ENCODE assay signal across 9 mouse cellular contexts in genomic region chr17:24841133-24841532, GRCm38 (mm10). TPM values are rescaled to one million over a fixed set of nuclear protein-coding genes. Genes with fewer than 3 reads are reported as not detected.
DNase-seq lines count a peak whose midpoint lies in the region; ATAC-seq and TF ChIP-seq lines count a peak whose summit lies in the region.
"Had no signal": no experiment of that assay in that cellular context is flagged by ENCODE, and none has a peak within 500 bp of the region (broad histone marks: within the 10 kb centered on the region; RNA-seq: fewer than 3 reads in every experiment).

No protein-coding gene starts in this region.

- no peak overlapping the region for H3K4me2 ChIP-seq in kidney, embryonic 15.5 days
- H3K4me2 ChIP-seq in kidney, postnatal 0 days (ENCODE audit: low read length): no peak overlapping the region
- H3K4me2 ChIP-seq: neural tube, embryonic 13.5 days had no signal

- H3K27me3 ChIP-seq in kidney, embryonic 15.5 days: peaks cover 21% of the 10 kb centered on the region
- H3K27me3 ChIP-seq in Patski: peaks cover 4% of the 10 kb centered on the region
- H3K27me3 ChIP-seq in kidney, postnatal 0 days (ENCODE audit: insufficient read depth, low read length): no peaks in the 10 kb centered on the region
- no peaks in the 10 kb centered on the region for H3K27me3 ChIP-seq in small intestine, adult 2 months (ENCODE audit: control insufficient read depth, insufficient read depth, low read length)

- WGBS in kidney, embryonic 15.5 days: 56% methylated on average over 4 of the region's 4 CpGs
- WGBS in kidney, postnatal 0 days: 52% methylated on average over 4 of the region's 4 CpGs
- 45% methylated on average over 4 of the region's 4 CpGs for WGBS in small intestine, adult 2 months

- intact Hi-C loops in gastrocnemius, postnatal 36 days (cut with DNase I): no loop called here

- TF ChIP-seq CTCF in Patski (IDR thresholded peaks at IDR 0.05): peak; percentile 66
- TF ChIP-seq CTCF in kidney, postnatal 0 days (IDR thresholded peaks at IDR 0.05; ENCODE audit: low read depth): peak; percentile 73
- peak; percentile 87; the same call in 1 of the 2 replicates for TF ChIP-seq CTCF in small intestine, adult 2 months (IDR thresholded peaks at IDR 0.05; ENCODE audit: extremely low read depth, insufficient read length, insufficient replicate concordance, low read depth, low read length)

- in situ Hi-C loops in Patski (cut with MboI; ENCODE audit: low pct_unique_long_range_greater_than_20kb): no loop called here

- H3K9ac ChIP-seq in kidney, embryonic 15.5 days: no peak overlapping the region
- H3K9ac ChIP-seq in kidney, postnatal 0 days (ENCODE audit: low read depth, low read length): no peak overlapping the region
- H3K9ac ChIP-seq: neural tube, embryonic 13.5 days had no signal

- no peak for ATAC-seq in kidney, embryonic 15.5 days (replicated peaks; ENCODE audit: low FRiP score)
- no peak for ATAC-seq in Patski
- ATAC-seq in kidney, postnatal 0 days (replicated peaks; ENCODE audit: low FRiP score, low read depth): 0 out of 2 replicates have a peak, but pooled peaks have one; percentile 43

- TF ChIP-seq POLR2A in small intestine, adult 2 months (IDR thresholded peaks at IDR 0.05; ENCODE audit: low read depth, low read length): no peak

- H3K27ac ChIP-seq in kidney, embryonic 15.5 days: no peak overlapping the region
- no peak overlapping the region for H3K27ac ChIP-seq in kidney, postnatal 0 days
- H3K27ac ChIP-seq in small intestine, adult 2 months (ENCODE audit: insufficient read depth, low read depth, low read length): no peak overlapping the region
- H3K27ac ChIP-seq: neural tube, embryonic 13.5 days had no signal

- no peaks in the 10 kb centered on the region for H3K4me1 ChIP-seq in kidney, embryonic 15.5 days
- no peaks in the 10 kb centered on the region for H3K4me1 ChIP-seq in kidney, postnatal 0 days (replicated peaks; ENCODE audit: insufficient read depth, low read length)
- peaks cover 8% of the 10 kb centered on the region; the same call in 1 of the 2 replicates for H3K4me1 ChIP-seq in small intestine, adult 2 months (ENCODE audit: control insufficient read depth, insufficient read depth, insufficient read length, low read length)
- H3K4me1 ChIP-seq: neural tube, embryonic 13.5 days had no signal

- H3K4me3 ChIP-seq in kidney, embryonic 15.5 days (replicated peaks): no peak overlapping the region
- no peak overlapping the region for H3K4me3 ChIP-seq in kidney, postnatal 0 days (replicated peaks; ENCODE audit: low read depth, low read length)
- no peak overlapping the region for H3K4me3 ChIP-seq in small intestine, adult 2 months (ENCODE audit: low read depth, low read length)
- H3K4me3 ChIP-seq: neural tube, embryonic 13.5 days had no signal

- no peaks in the 10 kb centered on the region for H3K36me3 ChIP-seq in kidney, embryonic 15.5 days
- H3K36me3 ChIP-seq in kidney, postnatal 0 days (ENCODE audit: insufficient read depth, low read length): no peaks in the 10 kb centered on the region
- no peaks in the 10 kb centered on the region for H3K36me3 ChIP-seq in small intestine, adult 2 months (ENCODE audit: control insufficient read depth, insufficient read depth, low read length)
- H3K36me3 ChIP-seq: neural tube, embryonic 13.5 days had no signal

- POLR2A ChIA-PET in Patski (lab: Charles Lee): interaction anchor here (0.7 to 1.2 kb wide), 2 partner anchors 8 to 19 kb away, joined by 3 read pairs; no protein-coding TSS in a partner anchor

- H3K9me3 ChIP-seq in kidney, embryonic 15.5 days (replicated peaks): no peaks in the 10 kb centered on the region
- H3K9me3 ChIP-seq in kidney, postnatal 0 days (replicated peaks; ENCODE audit: low read length): no peaks in the 10 kb centered on the region
- H3K9me3 ChIP-seq: neural tube, embryonic 13.5 days had no signal

- DNase-seq in kidney, adult 18-20 months: peak; percentile 71
- no peak for DNase-seq in Patski (ENCODE audit: low read depth, low spot score)
- DNase-seq in kidney, postnatal 0 days (ENCODE audit: low spot score): no peak
- DNase-seq in gastrocnemius, postnatal 36 days: no peak
- DNase-seq in embryo, embryonic 10.5 days (ENCODE audit: low spot score): no peak
- no peak for DNase-seq in layer of hippocampus, adult 9-10 months (ENCODE audit: low spot score)

- CTCF ChIA-PET in Patski (lab: Charles Lee): interaction anchor here (1.3 to 2.2 kb wide), 2 partner anchors 41 to 82 kb away, joined by 3 to 7 read pairs; no protein-coding TSS in a partner anchor

RNA-seq across cellular contexts. Expression of gene Hagh, which starts 1.2 kb away (rescaled TPM):
- polyA plus RNA-seq in kidney, embryonic 15.5 days (2015; fragmentation: Nextera tagmentation; extraction: Ambion mirVana): 52.3 and 53.4 TPM in 2 replicates
- polyA plus RNA-seq in Patski (2021): 116 TPM
- 99.7 and 101 TPM in 2 replicates for polyA plus RNA-seq in kidney, postnatal 0 days (2015; fragmentation: Nextera tagmentation; extraction: Ambion mirVana)
- polyA plus RNA-seq in small intestine, adult 2 months (2012; rRNA removed): 352 and 372 TPM in 2 replicates
- total RNA-seq in gastrocnemius, postnatal 36 days (2021): 10 to 100 TPM; 66.0 to 77.0 TPM

RNA-seq across cellular contexts. Expression of gene Fahd1, which starts 9.0 kb away (rescaled TPM):
- 39.3 and 40.8 TPM in 2 replicates for polyA plus RNA-seq in kidney, embryonic 15.5 days (2015; fragmentation: Nextera tagmentation; extraction: Ambion mirVana)
- 41.2 TPM for polyA plus RNA-seq in Patski (2021)
- 88.0 and 90.7 TPM in 2 replicates for polyA plus RNA-seq in kidney, postnatal 0 days (2015; fragmentation: Nextera tagmentation; extraction: Ambion mirVana)
- 65.2 and 108 TPM in 2 replicates for polyA plus RNA-seq in small intestine, adult 2 months (2012; rRNA removed)
- 10 to 100 TPM; 40.3 to 42.1 TPM for total RNA-seq in gastrocnemius, postnatal 36 days (2021)

RNA-seq across cellular contexts. Expression of gene Igfals, which starts 24.7 kb away (rescaled TPM):
- polyA plus RNA-seq in kidney, embryonic 15.5 days (2015; fragmentation: Nextera tagmentation; extraction: Ambion mirVana): 1.7 and 2.1 TPM in 2 replicates
- polyA plus RNA-seq in Patski (2021): 0.12 TPM
- 6.8 and 8.2 TPM in 2 replicates for polyA plus RNA-seq in kidney, postnatal 0 days (2015; fragmentation: Nextera tagmentation; extraction: Ambion mirVana)
- polyA plus RNA-seq in small intestine, adult 2 months (2012; rRNA removed): 0.42 and 1.4 TPM in 2 replicates
- total RNA-seq in gastrocnemius, postnatal 36 days (2021): 1 to 10 TPM; 3.3 to 3.8 TPM
- polyA plus RNA-seq: neural tube, embryonic 13.5 days had no signal

RNA-seq across cellular contexts. Expression of gene Meiob, which starts 37.0 kb away (rescaled TPM):
- polyA plus RNA-seq in kidney, embryonic 15.5 days (2015; fragmentation: Nextera tagmentation; extraction: Ambion mirVana): 0.13 TPM in 1 of 2 replicates, not detected in the other
- polyA plus RNA-seq in Patski (2021): 0.09 TPM
- 0.23 and 0.47 TPM in 2 replicates for polyA plus RNA-seq in kidney, postnatal 0 days (2015; fragmentation: Nextera tagmentation; extraction: Ambion mirVana)
- polyA plus RNA-seq in small intestine, adult 2 months (2012; rRNA removed): not detected in 2 replicates
- total RNA-seq in gastrocnemius, postnatal 36 days (2021): not detected
- polyA plus RNA-seq: neural tube, embryonic 13.5 days had no signal

RNA-seq across cellular contexts. Expression of gene Nubp2, which starts 45.0 kb away (rescaled TPM):
- polyA plus RNA-seq in kidney, embryonic 15.5 days (2015; fragmentation: Nextera tagmentation; extraction: Ambion mirVana): 54.2 and 57.8 TPM in 2 replicates
- 49.8 TPM for polyA plus RNA-seq in Patski (2021)
- 55.9 and 57.5 TPM in 2 replicates for polyA plus RNA-seq in kidney, postnatal 0 days (2015; fragmentation: Nextera tagmentation; extraction: Ambion mirVana)
- 33.0 and 39.9 TPM in 2 replicates for polyA plus RNA-seq in small intestine, adult 2 months (2012; rRNA removed)
- 10 to 100 TPM; 10.0 TPM for total RNA-seq in gastrocnemius, postnatal 36 days (2021)
